Mouse (Mus musculus): ENCODE data around the gene Epha4. TPM values are rescaled to one million over a fixed set of nuclear protein-coding genes. Genes with fewer than 3 reads are reported as not detected.

Gene Epha4
- polyA plus RNA-seq, 1 experiment from 2014 or later: 12.0 TPM

DNA sequence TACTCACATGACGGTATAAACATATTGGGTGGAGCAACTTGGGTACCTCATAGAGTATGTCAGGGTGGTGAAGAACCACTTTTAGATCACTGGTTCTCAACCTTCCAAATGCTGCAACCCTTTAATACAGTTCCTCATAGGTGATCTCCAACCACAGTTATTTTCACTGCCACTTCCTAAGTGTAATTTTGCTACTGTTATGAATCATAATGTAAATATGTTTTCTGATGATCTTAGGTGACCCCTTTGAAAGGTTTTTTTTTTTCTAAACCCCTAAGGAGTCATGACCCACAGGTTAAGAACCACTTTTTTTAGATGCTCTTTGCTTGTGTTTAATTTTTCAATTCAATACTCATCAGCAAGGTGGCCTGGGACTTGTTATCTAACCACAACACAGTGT lies 151.0 kb downstream of the Epha4 start:
- 80% methylated on average over 1 of the region's 1 CpGs for WGBS
- Histone ChIP-seq H3K36me3 (ENCODE audit: insufficient read depth, low read length) (no peaks in the 10 kb centered on the region), H3K27ac (no peak overlapping the region), H3K9me3 (replicated peaks; ENCODE audit: low read length) (no peaks in the 10 kb centered on the region), H3K9ac (ENCODE audit: low read depth, low read length) (no peak overlapping the region), H3K4me3 (replicated peaks; ENCODE audit: low read depth, low read length) (no peak overlapping the region), H3K4me2 (ENCODE audit: low read length) (no peak overlapping the region), H3K27me3 (ENCODE audit: insufficient read depth, low read length) (no peaks in the 10 kb centered on the region), H3K4me1 (replicated peaks; ENCODE audit: insufficient read depth, low read length) (no peaks in the 10 kb centered on the region)
- no peak for DNase-seq (ENCODE audit: low spot score)
- ATAC-seq (replicated peaks; ENCODE audit: low FRiP score, low read depth): no peak
- TF ChIP-seq CTCF (IDR thresholded peaks at IDR 0.05; ENCODE audit: low read depth): no peak

DNA sequence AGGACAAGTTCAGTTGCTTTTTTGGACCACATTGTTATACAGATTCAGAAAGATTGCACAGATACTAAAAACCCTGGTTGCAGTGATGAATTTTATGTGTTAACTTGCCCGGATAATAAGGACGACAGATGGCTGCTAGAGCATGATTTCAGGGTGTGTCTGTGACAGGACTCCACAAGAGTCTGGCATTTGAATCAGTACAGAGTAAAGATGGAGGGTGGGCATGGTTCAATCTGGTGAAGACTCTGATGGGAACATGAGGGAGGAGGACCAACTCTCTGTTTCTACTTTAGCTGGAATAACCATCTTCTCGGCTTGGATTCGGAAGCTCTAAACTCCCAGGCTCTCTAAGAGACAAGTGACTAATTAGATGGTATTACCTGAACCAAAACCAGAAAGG lies 168.4 kb downstream of the Epha4 start:
- no peak for DNase-seq (ENCODE audit: low spot score)
- H3K9me3 ChIP-seq (replicated peaks; ENCODE audit: low read length): no peaks in the 10 kb centered on the region
- H3K4me1 ChIP-seq (replicated peaks; ENCODE audit: insufficient read depth, low read length): no peaks in the 10 kb centered on the region
- ATAC-seq (replicated peaks; ENCODE audit: low FRiP score, low read depth): no peak
- H3K9ac ChIP-seq (ENCODE audit: low read depth, low read length): no peak overlapping the region
- no peaks in the 10 kb centered on the region for H3K36me3 ChIP-seq (ENCODE audit: insufficient read depth, low read length)
- WGBS: 88% methylated on average over 4 of the region's 4 CpGs
- no peak overlapping the region for H3K4me2 ChIP-seq (ENCODE audit: low read length)
- no peak overlapping the region for H3K27ac ChIP-seq
- no peak overlapping the region for H3K4me3 ChIP-seq (replicated peaks; ENCODE audit: low read depth, low read length)
- H3K27me3 ChIP-seq (ENCODE audit: insufficient read depth, low read length): no peaks in the 10 kb centered on the region
- no peak for TF ChIP-seq CTCF (IDR thresholded peaks at IDR 0.05; ENCODE audit: low read depth)

DNA sequence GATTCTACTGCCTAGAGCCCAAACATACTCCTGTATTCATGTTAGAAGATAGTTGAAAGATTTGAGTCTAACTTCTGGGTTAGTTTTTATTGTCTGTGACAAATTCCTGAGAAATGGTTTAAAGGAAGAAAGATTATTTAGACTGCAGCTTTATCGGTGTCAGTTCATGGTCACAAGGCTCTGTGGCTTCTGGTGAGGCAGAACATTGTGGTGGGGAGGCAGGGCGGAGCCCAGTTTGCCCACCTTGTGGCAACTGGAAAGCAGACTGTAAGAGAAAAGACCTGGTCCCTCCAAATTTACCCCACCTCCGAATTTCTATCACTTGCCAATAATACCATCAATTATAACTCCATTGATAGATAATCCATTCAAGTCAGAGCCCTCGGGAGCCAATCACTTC lies 171.1 kb downstream of the Epha4 start:
- Histone ChIP-seq H3K9me3 (replicated peaks; ENCODE audit: low read length) (no peaks in the 10 kb centered on the region), H3K27ac (no peak overlapping the region), H3K9ac (ENCODE audit: low read depth, low read length) (no peak overlapping the region), H3K4me3 (replicated peaks; ENCODE audit: low read depth, low read length) (no peak overlapping the region), H3K27me3 (ENCODE audit: insufficient read depth, low read length) (no peaks in the 10 kb centered on the region), H3K36me3 (ENCODE audit: insufficient read depth, low read length) (no peaks in the 10 kb centered on the region), H3K4me2 (ENCODE audit: low read length) (no peak overlapping the region), H3K4me1 (replicated peaks; ENCODE audit: insufficient read depth, low read length) (no peaks in the 10 kb centered on the region)
- WGBS: 87% methylated on average over 4 of the region's 4 CpGs
- DNase-seq (ENCODE audit: low spot score): no peak
- ATAC-seq (replicated peaks; ENCODE audit: low FRiP score, low read depth): no peak
- TF ChIP-seq CTCF (IDR thresholded peaks at IDR 0.05; ENCODE audit: low read depth): no peak

DNA sequence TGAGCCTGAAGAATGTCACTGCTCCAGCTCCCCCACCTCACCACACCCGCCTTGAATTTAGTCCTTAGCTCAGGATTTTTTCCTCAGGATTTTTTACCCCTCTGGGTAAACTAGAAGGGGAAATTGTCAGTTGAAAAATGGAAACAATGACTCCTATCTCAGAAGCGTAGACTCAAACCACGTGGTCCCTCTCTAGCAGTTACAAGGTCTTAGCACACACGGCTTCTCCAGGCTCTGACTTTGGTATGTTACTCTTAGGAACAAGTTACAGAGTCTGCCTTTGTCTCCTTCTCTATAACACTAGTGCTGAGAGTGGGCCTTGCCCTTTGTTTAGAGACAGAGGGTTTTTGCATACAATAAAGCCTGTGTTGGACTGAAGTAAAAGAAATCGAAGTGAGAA lies 175.2 kb downstream of the Epha4 start:
- H3K9me3 ChIP-seq (replicated peaks; ENCODE audit: low read length): no peaks in the 10 kb centered on the region
- H3K27ac ChIP-seq: no peak overlapping the region
- ATAC-seq (replicated peaks; ENCODE audit: low FRiP score, low read depth) (no peak), DNase-seq (ENCODE audit: low spot score) (peak; percentile 13)
- no peak overlapping the region for H3K9ac ChIP-seq (ENCODE audit: low read depth, low read length)
- no peaks in the 10 kb centered on the region for H3K27me3 ChIP-seq (ENCODE audit: insufficient read depth, low read length)
- no peak overlapping the region for H3K4me3 ChIP-seq (replicated peaks; ENCODE audit: low read depth, low read length)
- no peak for TF ChIP-seq CTCF (IDR thresholded peaks at IDR 0.05; ENCODE audit: low read depth)
- 67% methylated on average over 5 of the region's 5 CpGs for WGBS
- H3K4me2 ChIP-seq (ENCODE audit: low read length): no peak overlapping the region
- no peaks in the 10 kb centered on the region for H3K4me1 ChIP-seq (replicated peaks; ENCODE audit: insufficient read depth, low read length)
- H3K36me3 ChIP-seq (ENCODE audit: insufficient read depth, low read length): no peaks in the 10 kb centered on the region

DNA sequence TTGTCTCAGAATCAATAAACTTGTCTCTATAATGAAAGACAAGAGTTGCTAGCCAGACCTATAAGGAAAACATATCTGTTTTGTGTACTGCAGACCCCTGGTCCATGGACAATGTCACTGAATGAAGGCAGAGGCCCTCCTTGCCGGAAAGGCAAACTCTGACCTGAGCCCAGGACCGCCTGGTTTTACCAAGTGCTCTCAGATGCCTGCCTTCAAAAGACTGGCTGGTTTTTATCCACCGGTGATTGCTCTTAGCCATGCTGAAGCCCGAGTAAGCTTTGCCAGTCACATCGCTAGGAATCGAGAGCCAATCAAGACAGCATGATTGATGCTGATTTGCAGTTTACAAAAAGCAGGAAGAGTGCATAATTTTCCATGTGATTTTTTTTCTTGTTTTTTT lies 176.5 kb downstream of the Epha4 start:
- Histone ChIP-seq H3K4me1 (replicated peaks; ENCODE audit: insufficient read depth, low read length) (no peaks in the 10 kb centered on the region), H3K4me2 (ENCODE audit: low read length) (no peak overlapping the region), H3K4me3 (replicated peaks; ENCODE audit: low read depth, low read length) (no peak overlapping the region), H3K27me3 (ENCODE audit: insufficient read depth, low read length) (no peaks in the 10 kb centered on the region), H3K9ac (ENCODE audit: low read depth, low read length) (no peak overlapping the region), H3K27ac (no peak overlapping the region), H3K9me3 (replicated peaks; ENCODE audit: low read length) (no peaks in the 10 kb centered on the region), H3K36me3 (ENCODE audit: insufficient read depth, low read length) (no peaks in the 10 kb centered on the region)
- no peak for DNase-seq (ENCODE audit: low spot score)
- ATAC-seq (replicated peaks; ENCODE audit: low FRiP score, low read depth): no peak
- no peak for TF ChIP-seq CTCF (IDR thresholded peaks at IDR 0.05; ENCODE audit: low read depth)
- WGBS: 45% methylated on average over 6 of the region's 6 CpGs

DNA sequence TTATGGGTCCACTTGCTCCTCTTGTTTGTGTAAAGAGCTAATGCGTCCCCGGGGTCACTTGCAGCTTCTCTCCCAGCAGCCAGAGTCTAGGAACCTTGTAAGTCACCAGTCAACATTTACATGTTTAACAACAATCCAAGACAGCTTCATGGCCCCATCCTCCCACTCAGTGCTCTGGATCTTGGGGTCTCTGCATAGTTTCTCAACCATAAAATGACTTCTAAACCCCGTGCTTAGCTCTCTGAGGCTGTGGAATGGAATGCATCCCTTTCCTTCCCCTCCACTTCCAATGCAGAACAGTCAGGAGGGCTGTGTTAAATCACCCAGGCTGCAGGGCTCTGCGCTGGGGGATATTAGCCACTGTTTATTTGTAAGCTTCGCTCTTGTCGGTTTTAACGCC lies 178.0 kb downstream of the Epha4 start:
- Histone ChIP-seq H3K27ac (0 out of 2 replicates have a peak overlapping the region, but pooled peaks have one; percentile 14), H3K36me3 (ENCODE audit: insufficient read depth, low read length) (no peaks in the 10 kb centered on the region), H3K4me2 (ENCODE audit: low read length) (peak overlapping the region; percentile 4; the same call in 1 of the 2 replicates), H3K9me3 (replicated peaks; ENCODE audit: low read length) (no peaks in the 10 kb centered on the region), H3K9ac (ENCODE audit: low read depth, low read length) (no peak overlapping the region), H3K4me3 (replicated peaks; ENCODE audit: low read depth, low read length) (no peak overlapping the region), H3K27me3 (ENCODE audit: insufficient read depth, low read length) (no peaks in the 10 kb centered on the region), H3K4me1 (replicated peaks; ENCODE audit: insufficient read depth, low read length) (no peaks in the 10 kb centered on the region)
- TF ChIP-seq CTCF (IDR thresholded peaks at IDR 0.05; ENCODE audit: low read depth): no peak
- DNase-seq (ENCODE audit: low spot score) (peak; percentile 95), ATAC-seq (replicated peaks; ENCODE audit: low FRiP score, low read depth) (peak; percentile 46; the same call in 1 of the 2 replicates)
- WGBS: 15% methylated on average over 7 of the region's 7 CpGs

DNA sequence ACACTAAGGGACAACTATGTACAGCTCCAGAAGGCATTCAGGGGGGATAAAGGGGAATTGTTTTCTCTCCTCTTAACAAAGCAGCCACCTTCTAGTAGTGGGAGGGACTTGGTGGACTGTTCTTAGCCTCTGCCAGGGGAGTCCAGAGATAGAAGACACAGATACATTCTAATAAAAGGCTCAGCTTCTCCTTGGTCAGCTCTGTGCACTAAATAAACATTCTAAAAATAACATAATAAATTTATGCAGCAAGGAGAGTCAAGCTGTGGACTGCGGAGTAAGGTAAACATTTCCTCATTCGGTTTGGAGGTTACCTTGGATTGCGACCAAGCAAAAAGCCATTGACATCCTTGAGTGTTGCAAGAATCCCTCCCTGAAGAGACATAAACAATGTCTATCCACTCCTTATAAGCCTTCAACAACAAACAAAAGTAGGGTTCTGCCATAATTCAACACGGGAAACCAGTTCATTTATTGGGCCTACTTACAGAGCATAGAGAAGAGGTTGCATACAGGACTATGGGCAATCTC lies 196.2 kb downstream of the Epha4 start:
- WGBS: 32% methylated on average over 4 of the region's 4 CpGs
- ATAC-seq (replicated peaks; ENCODE audit: low FRiP score, low read depth): no peak
- TF ChIP-seq CTCF (IDR thresholded peaks at IDR 0.05; ENCODE audit: low read depth): no peak

More for the DNA sequence above, 196.2 kb downstream of the Epha4 start:
- no peaks in the 10 kb centered on the region for H3K4me1 ChIP-seq (replicated peaks; ENCODE audit: insufficient read depth, low read length)
- H3K36me3 ChIP-seq (ENCODE audit: insufficient read depth, low read length): no peaks in the 10 kb centered on the region
- H3K9ac ChIP-seq (ENCODE audit: low read depth, low read length): no peak overlapping the region
- DNase-seq (ENCODE audit: low spot score): peak; percentile 40
- no peak overlapping the region for H3K4me2 ChIP-seq (ENCODE audit: low read length)
- no peak overlapping the region for H3K4me3 ChIP-seq (replicated peaks; ENCODE audit: low read depth, low read length)
- no peak overlapping the region for H3K27ac ChIP-seq
- no peaks in the 10 kb centered on the region for H3K9me3 ChIP-seq (replicated peaks; ENCODE audit: low read length)
- no peaks in the 10 kb centered on the region for H3K27me3 ChIP-seq (ENCODE audit: insufficient read depth, low read length)

Small RNAs within 50 kb of the gene (microRNA-seq; reads per million reads assigned to microRNA genes)
- not detected for gene Mir6352
